Mouse (Mus musculus): ENCODE data around the gene Pkm. TPM values are rescaled to one million over a fixed set of nuclear protein-coding genes. Genes with fewer than 3 reads are reported as not detected.

Gene Pkm
- 100 to 1,000 TPM; 532 to 569 TPM for total RNA-seq (2023)

DNA sequence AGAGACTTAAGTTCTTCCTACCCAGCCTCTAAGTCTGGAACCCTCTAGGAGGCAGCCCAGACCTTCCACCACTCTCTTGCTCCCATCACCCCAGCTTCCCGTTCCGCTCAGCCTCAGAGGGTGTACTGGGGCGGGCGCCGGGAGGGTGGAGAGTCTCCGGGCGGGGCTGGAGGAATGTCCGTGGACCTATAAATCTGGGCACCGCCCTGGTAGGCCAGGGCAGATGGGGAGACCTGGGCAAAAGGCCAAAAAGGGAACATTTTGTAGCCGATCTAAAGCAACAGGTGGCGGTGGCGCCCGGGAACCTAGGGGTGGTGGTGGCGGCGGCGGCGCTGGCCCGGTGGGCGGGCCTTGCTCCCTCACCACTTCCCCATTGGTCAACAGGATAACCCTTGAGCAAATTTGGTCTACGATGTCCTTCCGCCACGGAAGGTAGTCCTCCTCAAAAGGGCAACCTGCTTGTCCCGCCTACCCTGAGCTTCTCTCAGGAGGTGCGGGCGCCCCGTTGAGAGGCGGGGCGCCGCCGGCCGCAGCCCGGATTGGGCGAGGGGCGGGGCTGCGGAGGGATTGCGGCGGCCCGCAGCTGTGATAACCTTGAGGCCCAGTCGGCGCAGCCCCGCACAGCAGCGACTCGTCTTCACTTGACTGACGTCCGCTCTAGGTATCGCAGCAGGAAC lies at the start of gene Pkm:
Pkm (plus strand) TSS at position 411 of the 677 bp plus-strand sequence.

GRCm38 (mm10) chr9:59616622-59617306 lies 39.4 kb upstream of the Pkm start, which contains the start of gene Parp6:
Gene Parp6, plus strand, starts transcription at chr9:59617284.

DNA sequence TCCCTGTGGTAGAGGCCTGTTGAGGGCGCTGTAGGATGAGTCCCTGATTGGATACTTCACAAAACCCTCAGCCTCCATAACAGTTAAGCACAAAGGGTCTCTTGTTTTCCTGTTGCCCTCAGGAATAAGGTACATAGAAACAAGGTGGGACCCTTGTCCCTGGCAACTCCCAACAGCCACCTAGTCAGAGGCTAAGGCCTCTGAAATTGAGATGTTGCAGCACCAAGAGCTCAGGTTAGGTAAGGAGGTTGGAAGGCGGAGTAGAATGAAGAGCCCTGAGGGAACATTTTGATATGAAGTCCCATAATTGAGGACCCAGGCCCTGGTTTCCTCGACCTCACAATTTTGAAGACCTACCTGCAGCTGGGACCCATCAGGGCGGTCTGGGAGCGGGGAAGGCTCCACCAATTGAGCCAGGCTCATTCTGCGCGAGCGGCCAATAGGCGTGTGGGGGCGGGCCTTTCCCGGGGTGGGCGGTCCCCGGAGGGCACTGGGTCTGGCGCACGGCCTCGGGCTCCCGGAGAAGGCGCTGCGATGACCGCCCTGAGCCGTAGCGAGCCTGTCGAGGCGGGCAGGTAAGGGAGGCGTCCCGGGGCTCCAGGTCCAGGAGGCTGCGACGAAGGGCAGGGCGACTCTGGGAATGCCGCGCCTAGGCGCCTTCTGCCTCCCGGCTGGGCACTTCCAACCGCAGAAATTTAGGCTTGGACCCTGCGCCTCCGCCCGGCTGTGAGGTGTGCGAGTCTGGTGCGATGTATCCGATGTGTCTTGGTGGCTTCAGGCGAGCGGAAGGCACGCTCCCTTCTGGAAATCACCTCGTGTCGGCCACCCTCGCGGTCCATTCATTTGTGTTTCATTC lies 23.7 kb downstream of the Pkm start, which contains the start of gene Gramd2:
Gramd2 (plus strand) TSS at position 467 of the 856 bp plus-strand sequence.

Other genes with a start within 250 kb of the Pkm start
- gene Arih1, start 169.8 kb upstream of the Pkm start, total RNA-seq (2023), result 100 to 1,000 TPM; 110 to 131 TPM
- gene Hexa, start 116.8 kb upstream of the Pkm start, total RNA-seq (2023), result 100 to 1,000 TPM; 209 to 232 TPM
- 1 to 10 TPM; 2.7 to 3.9 TPM for gene Tmem202, start 116.5 kb upstream of the Pkm start, total RNA-seq (2023)
- gene Celf6, start 78.5 kb upstream of the Pkm start, total RNA-seq (2023), result not detected
- 10 to 100 TPM; 31.9 to 37.8 TPM for gene Parp6, start 39.1 kb upstream of the Pkm start, total RNA-seq (2023)
- under 1 TPM in 1 of 2 experiments, not detected in 1; 0.27 TPM for gene Gramd2, start 23.8 kb downstream of the Pkm start, total RNA-seq (2023)
- gene Senp8, start 94.3 kb downstream of the Pkm start, total RNA-seq (2023), result 1 to 10 TPM; 2.3 TPM
- 10 to 100 TPM; 65.4 to 71.5 TPM for gene Myo9a, start 94.5 kb downstream of the Pkm start, total RNA-seq (2023)

Measured in monocyte, adult 59 days (primary cell).